Mouse (Mus musculus): Measurements from ENCODE around the gene BC024063.
A peak's percentile ranks its signal among the peaks of the same experiment; 100 is the strongest.
"Not testable (repeated sequence)": the region's sequence is repeated elsewhere in the genome, so short reads cannot be mapped to it uniquely, and the experiment has no call there.

The BC024063 gene

GRCm38 (mm10) chr10:82082728-82083621 is at the start of gene BC024063:
Gene BC024063, plus strand, starts transcription at chr10:82083353.
- peak; percentile 55 to 62 for DNase-seq (ENCODE audit: low spot score in 2 of 2)

GRCm38 (mm10) chr10:82042191-82042590 is 41.0 kb upstream of the BC024063 start:
- no peak for DNase-seq (ENCODE audit: low spot score in 2 of 2)

GRCm38 (mm10) chr10:82046603-82047002 is 36.5 kb upstream of the BC024063 start:
- DNase-seq (ENCODE audit: low spot score in 2 of 2) = no peak

- peak; percentile 90 to 93 for DNase-seq (ENCODE audit: low spot score in 2 of 2)
These were observed 35.3 kb upstream of the BC024063 start, which contains the start of gene Zfp873 for GRCm38 (mm10) chr10:82047597-82048459. Gene Zfp873, plus strand, starts transcription at chr10:82048123.

GRCm38 (mm10) chr10:82048460-82048804 is 34.7 kb upstream of the BC024063 start:
- not testable (repeated sequence) for DNase-seq (ENCODE audit: low spot score in 2 of 2)

GRCm38 (mm10) chr10:82083622-82083971 is 444 bp downstream of the BC024063 start:
- not testable (repeated sequence) for DNase-seq (ENCODE audit: low spot score in 2 of 2)

- DNase-seq (ENCODE audit: low spot score in 2 of 2) = no peak
These were observed 34.1 kb downstream of the BC024063 start for GRCm38 (mm10) chr10:82117206-82117605.

- DNase-seq (ENCODE audit: low spot score in 2 of 2) = peak; percentile 81 to 83
These were observed 44.8 kb downstream of the BC024063 start, which contains the start of gene AU041133 for GRCm38 (mm10) chr10:82127850-82128401. Gene AU041133, plus strand, starts transcription at chr10:82128013.

GRCm38 (mm10) chr10:82145282-82145681 is 62.1 kb downstream of the BC024063 start:
- DNase-seq (ENCODE audit: low spot score in 2 of 2) = no peak

GRCm38 (mm10) chr10:82147571-82147970 is 64.4 kb downstream of the BC024063 start:
- DNase-seq (ENCODE audit: low spot score in 2 of 2) = no peak
